Mouse (Mus musculus): ENCODE data around the gene Zfp984.

DNA sequence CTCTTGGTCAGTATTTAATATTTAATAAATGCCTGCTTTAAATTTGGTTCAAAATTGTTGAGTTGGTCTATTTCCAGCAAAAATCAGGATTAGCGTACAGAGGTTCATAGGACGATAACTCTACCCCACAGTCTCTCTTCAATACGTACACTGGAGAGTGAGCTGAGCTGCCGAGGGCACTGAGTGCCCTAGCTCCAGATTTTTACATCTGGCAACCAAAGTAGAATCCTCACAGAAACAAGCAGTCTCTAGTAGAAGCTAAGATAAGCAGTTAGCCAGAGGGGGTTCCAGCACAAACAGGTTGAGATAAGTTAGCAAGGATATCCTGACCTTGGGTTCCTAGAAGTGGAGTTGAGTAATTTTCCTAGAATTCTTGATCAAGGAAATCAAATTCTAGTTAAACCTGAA is 39.0 kb upstream of the Zfp984 start:
- TF ChIP-seq POLR2A (IDR thresholded peaks at IDR 0.05; ENCODE audit: low read depth, low read length): no peak
- TF ChIP-seq CTCF (conservative IDR thresholded peaks at IDR 0.05; ENCODE audit: insufficient read depth, insufficient read length, low read depth, low read length): no peak

Data from kidney, adult 2 months (tissue).